Mouse (Mus musculus) embryonic facial prominence, embryonic 12.5 days (tissue): ENCODE measurements around the gene Chic1. TPM values are rescaled to one million over a fixed set of nuclear protein-coding genes. Genes with fewer than 3 reads are reported as not detected.

Source experiments
- ATAC-seq: fragments of 200-750 bp; cut with Nextera tagmentation; 2 replicates; pipeline ENCODE4 v1.8.0; 2017; ENCODE audit not compliant: insufficient number of reproducible peaks, insufficient read depth, low FRiP score, low TSS enrichment
- H3K27ac ChIP-seq: fragments of 300-500 bp; sonication (generic); 2 replicates; pipeline ENCODE4 v1.5.1; 2016; ENCODE audit warnings: mild to moderate bottlenecking
- H3K27me3 ChIP-seq: fragments of 300-500 bp; sonication (generic); 2 replicates; pipeline ENCODE4 v1.6.1; 2016; ENCODE audit warnings: mild to moderate bottlenecking, moderate library complexity
- H3K36me3 ChIP-seq: fragments of 300-500 bp; sonication (generic); 2 replicates; pipeline ENCODE4 v1.6.1; 2016; ENCODE audit warnings: mild to moderate bottlenecking
- H3K4me1 ChIP-seq: fragments of 300-500 bp; sonication (generic); 2 replicates; pipeline ENCODE4 v1.6.1; 2016
- H3K4me2 ChIP-seq: fragments of 300-500 bp; sonication (generic); replicated peaks from 2 replicates; pipeline ENCODE4 v1.6.1; 2016; ENCODE audit warnings: mild to moderate bottlenecking, moderate library complexity
- H3K4me3 ChIP-seq: fragments of 300-500 bp; sonication (generic); 2 replicates; pipeline ENCODE4 v1.5.1; 2016; ENCODE audit warnings: mild to moderate bottlenecking
- H3K9ac ChIP-seq: fragments of 300-500 bp; sonication (generic); 2 replicates; pipeline ENCODE4 v1.6.1; 2016; ENCODE audit warnings: mild to moderate bottlenecking, moderate library complexity
- H3K9me3 ChIP-seq: fragments of 300-500 bp; sonication (generic); 2 replicates; pipeline ENCODE4 v1.6.1; 2016; ENCODE audit warnings: mild to moderate bottlenecking, moderate library complexity
- WGBS: fragments of 180-500 bp; shearing (Covaris S2); methylation state at CpG from one replicate; pipeline ENCODE4 v1.1.7; 2016; 5-methylcytosine and 5-hydroxymethylcytosine counted together
- polyA plus RNA-seq: library from polyadenylated mRNA; unstranded; fragments of >200 nt; fragmentation: Nextera tagmentation; extraction: Ambion mirVana; gene quantifications from 2 replicates; pipeline ENCODE4 v1.2.1, GENCODE M21; 2016

Chic1 gene
- polyA plus RNA-seq, 1 experiment from 2014 or later, result 4.3 TPM

GRCm38 (mm10) chrX:103432293-103432692 lies 76.0 kb downstream of the Chic1 start:
- no peak overlapping the region for H3K4me3 ChIP-seq
- H3K4me1 ChIP-seq, result no peaks in the 10 kb centered on the region
- peaks cover 5% of the 10 kb centered on the region; the same call in 1 of the 2 replicates for H3K27me3 ChIP-seq
- H3K27ac ChIP-seq, result no peak overlapping the region
- ATAC-seq, result no peak
- H3K9ac ChIP-seq, result no peak overlapping the region
- no peaks in the 10 kb centered on the region for H3K9me3 ChIP-seq
- no peaks in the 10 kb centered on the region for H3K36me3 ChIP-seq
- no peak overlapping the region for H3K4me2 ChIP-seq
- 71% methylated on average over 7 of the region's 7 CpGs for WGBS

- WGBS, result 17% methylated on average over 9 of the region's 9 CpGs
- H3K4me1 ChIP-seq, result no peaks in the 10 kb centered on the region
- no peak overlapping the region for H3K4me3 ChIP-seq
- no peak for ATAC-seq
- H3K36me3 ChIP-seq, result no peaks in the 10 kb centered on the region
- no peak overlapping the region for H3K4me2 ChIP-seq
- no peaks in the 10 kb centered on the region for H3K9me3 ChIP-seq
- peaks cover 28% of the 10 kb centered on the region for H3K27me3 ChIP-seq
- no peak overlapping the region for H3K27ac ChIP-seq
- H3K9ac ChIP-seq, result no peak overlapping the region
Observed at GRCm38 (mm10) chrX:103438023-103438422, 81.7 kb downstream of the Chic1 start.

- 4% methylated on average over 1 of the region's 1 CpGs for WGBS
- no peak overlapping the region for H3K4me2 ChIP-seq
- no peaks in the 10 kb centered on the region for H3K36me3 ChIP-seq
- no peak overlapping the region for H3K27ac ChIP-seq
- H3K4me3 ChIP-seq, result no peak overlapping the region
- H3K9me3 ChIP-seq, result no peaks in the 10 kb centered on the region
- peaks cover 26% of the 10 kb centered on the region for H3K27me3 ChIP-seq
- no peak overlapping the region for H3K9ac ChIP-seq
- no peaks in the 10 kb centered on the region for H3K4me1 ChIP-seq
- no peak for ATAC-seq
Observed at GRCm38 (mm10) chrX:103440803-103441202, 84.5 kb downstream of the Chic1 start.

GRCm38 (mm10) chrX:103443755-103444154 lies 87.5 kb downstream of the Chic1 start:
- H3K4me1 ChIP-seq, result no peaks in the 10 kb centered on the region
- no peak overlapping the region for H3K4me3 ChIP-seq
- no peaks in the 10 kb centered on the region for H3K9me3 ChIP-seq
- H3K36me3 ChIP-seq, result no peaks in the 10 kb centered on the region
- WGBS, result 34% methylated on average over 7 of the region's 7 CpGs
- H3K27ac ChIP-seq, result no peak overlapping the region
- H3K4me2 ChIP-seq, result no peak overlapping the region
- peaks cover 34% of the 10 kb centered on the region for H3K27me3 ChIP-seq
- ATAC-seq, result no peak
- no peak overlapping the region for H3K9ac ChIP-seq

Other genes with a start within 250 kb of the Chic1 start
- gene Nap1l2, start 169.8 kb upstream of the Chic1 start, polyA plus RNA-seq, result 8.4 and 9.4 TPM in 2 replicates
- not detected in 2 replicates for gene Cdx4, start 35.1 kb upstream of the Chic1 start, polyA plus RNA-seq
- 0.67 TPM in 1 of 2 replicates, not detected in the other for gene Tsx, start 58.0 kb downstream of the Chic1 start, polyA plus RNA-seq
- not detected in 2 replicates for gene Gm26992, start 65.5 kb downstream of the Chic1 start, polyA plus RNA-seq